Mouse (Mus musculus) small intestine, adult 2 months (tissue): ENCODE measurements around the gene G0s2.

Source experiments
- CTCF ChIP-seq: fragments of 200-500 bp; IDR thresholded peaks from 2 replicates; pipeline ENCODE4 v1.5.1; 2012; ENCODE audit warnings: low read depth, mild to moderate bottlenecking, control low read depth, inconsistent platforms, low read length, moderate library complexity, mixed read lengths; ENCODE audit not compliant: insufficient replicate concordance, insufficient read length; ENCODE audit errors: extremely low read depth
- POLR2A ChIP-seq: fragments of 200-500 bp; IDR thresholded peaks from 2 replicates; pipeline ENCODE4 v1.6.1; 2012; ENCODE audit warnings: low read depth, mild to moderate bottlenecking, control low read depth, inconsistent platforms, low read length, moderate library complexity

GRCm38 (mm10) chr1:193279492-193279891 lies 6.5 kb upstream of the G0s2 start:
- TF ChIP-seq CTCF, result no peak
- TF ChIP-seq POLR2A, result no peak
